Mouse (Mus musculus): Measurements from ENCODE around the gene Chst15. TPM values are rescaled to one million over a fixed set of nuclear protein-coding genes. Genes with fewer than 3 reads are reported as not detected.

Gene Chst15
- polyA plus RNA-seq, 1 experiment from 2014 or later = 8.2 TPM

DNA sequence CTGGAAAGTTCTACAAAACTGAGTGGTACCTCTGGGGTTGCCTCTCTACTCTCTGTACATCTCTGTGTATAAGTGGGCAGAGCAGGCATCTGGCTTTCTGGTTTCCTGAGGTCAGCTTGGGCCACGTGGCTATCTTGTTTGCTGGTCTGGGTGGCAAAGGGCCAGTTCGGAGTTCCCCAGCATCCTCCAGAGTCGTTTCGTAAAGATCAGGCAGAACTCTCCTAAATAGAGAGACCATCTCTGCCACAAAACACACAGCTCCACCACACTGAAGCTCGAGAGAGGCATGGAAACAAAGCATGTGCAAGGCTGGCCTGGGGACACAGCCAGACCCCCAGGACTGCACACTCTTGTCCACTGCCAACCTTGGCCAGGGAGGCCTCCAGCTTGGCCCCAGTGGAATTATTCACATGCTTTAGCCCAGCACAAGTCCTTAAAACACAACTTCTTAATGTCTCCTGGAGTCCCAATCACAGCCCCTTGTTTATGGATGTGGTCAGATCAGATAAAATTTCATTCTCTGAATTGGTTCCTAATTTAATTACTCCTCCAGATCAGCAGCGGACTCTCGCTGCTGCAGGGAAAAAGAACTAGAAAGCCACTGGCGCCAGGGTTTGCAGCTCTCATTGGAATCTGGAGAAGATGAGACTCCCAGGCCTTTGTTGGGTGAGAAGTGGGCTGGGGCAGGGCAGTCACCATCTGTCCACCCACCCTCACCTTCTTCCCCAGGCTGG, 14.4 kb downstream of the Chst15 start:
- DNase-seq (ENCODE audit: low spot score) = no peak

DNA sequence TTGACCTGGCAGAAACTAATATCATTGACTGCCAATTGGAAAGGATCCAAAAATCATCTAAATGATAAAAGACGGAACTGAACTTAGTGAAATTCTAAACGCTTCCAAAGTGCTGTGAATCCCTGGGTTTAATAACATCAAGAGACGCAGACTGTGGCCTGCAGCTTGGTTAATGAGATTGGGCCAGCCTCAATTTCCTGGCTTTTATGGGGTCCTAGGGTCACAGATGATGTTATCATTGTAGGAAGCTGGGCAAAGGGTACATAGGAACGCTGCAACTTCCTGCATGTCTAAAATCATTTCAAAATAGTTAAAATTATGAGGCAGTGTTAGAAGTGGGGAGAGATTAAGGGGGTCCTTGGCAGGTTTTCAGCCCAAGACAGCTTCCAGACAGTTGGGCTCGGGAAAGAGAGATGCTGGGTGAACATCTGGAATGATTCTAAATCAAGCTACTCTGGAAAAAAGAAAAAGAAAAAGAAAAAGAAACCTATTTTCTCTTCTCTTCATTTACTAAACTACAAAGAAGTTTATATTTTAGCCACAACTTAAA, 17.3 kb downstream of the Chst15 start:
- DNase-seq (ENCODE audit: low spot score) = no peak

DNA sequence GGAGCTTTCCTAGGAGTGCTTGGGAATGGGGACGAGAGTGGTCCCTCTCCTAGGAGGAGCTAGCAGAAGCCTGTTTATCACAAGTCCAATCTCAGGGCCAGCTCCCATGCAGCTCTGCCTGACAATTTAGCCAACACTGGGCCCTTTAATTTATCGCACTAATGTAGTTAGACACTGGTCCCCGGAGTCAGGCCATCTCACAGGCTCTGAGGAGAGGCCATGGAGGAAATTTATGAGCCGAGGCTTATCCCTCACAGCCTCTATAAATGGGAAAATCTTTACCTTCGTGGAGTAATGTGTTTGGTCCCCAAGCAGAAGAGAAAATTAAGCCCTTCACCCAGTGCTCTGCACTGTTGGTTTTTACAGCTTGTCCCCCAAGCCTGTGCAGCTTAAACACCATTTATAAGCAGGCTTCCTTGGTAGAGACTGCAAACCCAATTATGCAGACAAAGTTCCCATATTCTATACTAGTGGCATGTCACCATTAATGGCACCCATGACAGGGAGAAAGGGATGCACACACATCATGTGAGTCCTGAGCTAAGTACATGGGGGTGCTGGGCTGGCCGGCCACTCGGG, 18.5 kb downstream of the Chst15 start:
- no peak for DNase-seq (ENCODE audit: low spot score)

DNA sequence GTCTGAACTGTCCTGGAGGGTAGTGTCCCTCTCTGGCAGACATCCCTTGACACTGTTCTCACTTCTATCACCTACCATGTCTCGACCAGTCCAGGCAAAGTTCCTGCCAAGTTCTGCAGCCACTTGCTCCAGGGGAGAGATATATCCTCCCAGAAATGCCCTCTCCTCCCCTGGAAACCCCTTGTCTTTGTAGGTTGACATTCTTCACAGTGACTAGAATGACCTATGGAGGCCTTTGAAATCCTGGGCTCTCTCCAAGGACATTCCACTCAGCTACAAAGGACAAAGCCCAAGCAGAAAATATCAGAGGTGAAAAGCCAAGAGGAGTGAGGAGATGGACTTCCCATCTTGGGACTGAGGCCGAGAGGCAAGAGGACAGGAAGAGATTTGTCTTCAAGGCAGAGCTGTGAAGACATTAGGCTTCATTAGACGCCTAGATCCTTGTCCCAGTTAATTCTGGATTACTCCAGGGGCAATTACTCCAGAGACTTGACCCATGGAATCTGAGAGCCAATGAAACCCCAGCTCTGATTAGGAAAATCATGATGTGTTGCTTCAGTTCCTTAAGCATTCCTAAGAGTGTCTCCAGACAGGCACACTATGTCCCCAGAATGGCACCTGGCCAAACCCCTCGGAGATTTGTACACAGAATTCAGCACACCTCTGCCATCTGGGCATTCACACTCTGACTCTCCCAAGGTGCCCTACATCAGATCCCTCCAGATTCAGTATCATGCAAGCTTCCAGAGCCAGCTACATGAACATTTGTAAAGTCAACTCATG, 20.2 kb downstream of the Chst15 start:
- no peak for DNase-seq (ENCODE audit: low spot score)

DNA sequence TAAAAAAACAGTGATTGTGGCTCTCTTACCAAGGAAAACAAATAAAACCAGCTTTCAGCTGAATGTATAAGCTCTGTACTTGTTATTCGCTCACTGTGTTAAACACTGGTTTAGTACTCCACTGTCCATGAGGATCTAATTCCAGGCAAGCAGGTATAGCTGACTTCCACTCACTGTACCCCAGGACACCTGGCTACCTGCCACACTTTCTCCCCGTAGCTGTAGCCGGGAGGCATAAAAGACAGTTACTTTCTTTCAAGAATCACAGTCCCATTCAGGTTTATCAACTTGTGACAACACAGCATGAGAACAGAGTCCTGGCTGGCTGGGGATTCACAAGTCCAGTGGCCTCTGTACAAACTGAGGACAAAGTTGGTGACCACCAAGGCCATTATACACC, 20.9 kb downstream of the Chst15 start:
- no peak for DNase-seq (ENCODE audit: low spot score)

DNA sequence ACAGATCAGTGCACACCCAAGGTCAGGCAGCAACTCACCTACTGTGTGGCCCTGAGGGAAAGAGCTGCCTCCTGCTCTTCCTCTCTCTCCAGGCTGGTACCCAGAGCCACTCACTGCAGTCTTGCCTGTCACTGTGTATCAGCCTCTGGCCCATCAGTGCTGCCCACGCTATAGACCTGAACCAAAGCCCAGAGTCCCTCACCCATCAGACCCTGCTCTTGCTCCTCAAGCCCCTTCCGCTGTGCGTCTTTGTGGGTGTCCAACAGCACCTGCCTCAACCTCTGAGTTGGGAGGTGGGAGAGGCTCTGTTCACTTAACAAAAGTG, 29.7 kb downstream of the Chst15 start:
- peak; percentile 9 for DNase-seq (ENCODE audit: low spot score)

DNA sequence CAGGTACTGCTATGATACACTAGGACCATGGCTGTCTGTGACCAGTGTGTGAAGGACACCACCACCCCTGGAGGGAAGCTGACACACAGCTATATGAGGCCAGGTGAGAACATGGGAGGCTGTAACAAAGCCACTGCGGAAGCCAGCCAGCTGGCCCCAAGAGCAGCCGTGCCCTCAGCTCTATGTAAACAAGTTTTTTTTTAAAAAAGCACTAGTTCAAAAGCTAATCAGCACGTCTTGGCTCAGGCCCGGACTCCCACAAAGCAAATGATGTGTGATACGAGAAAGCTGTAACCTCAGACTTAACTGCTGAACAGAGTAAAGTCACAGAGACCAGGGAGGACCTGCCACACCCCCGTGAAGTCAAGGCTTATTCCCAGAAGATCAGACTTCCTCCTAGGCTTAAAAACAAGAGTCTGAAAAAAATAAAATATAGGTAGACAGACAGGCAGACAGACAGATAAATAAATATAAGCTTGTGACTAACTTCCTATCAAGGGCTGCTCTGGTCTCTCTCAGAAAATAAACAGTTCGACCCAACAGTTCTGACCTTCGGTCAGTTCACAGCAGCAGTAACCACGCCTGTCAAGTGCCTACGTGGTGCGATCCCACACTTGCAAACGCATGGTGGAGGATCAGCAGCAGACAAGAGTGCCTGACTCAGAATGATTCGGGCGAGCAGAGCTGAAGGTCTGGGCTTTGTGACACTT, 30.2 kb downstream of the Chst15 start:
- peak; percentile 47 for DNase-seq (ENCODE audit: low spot score)

DNA sequence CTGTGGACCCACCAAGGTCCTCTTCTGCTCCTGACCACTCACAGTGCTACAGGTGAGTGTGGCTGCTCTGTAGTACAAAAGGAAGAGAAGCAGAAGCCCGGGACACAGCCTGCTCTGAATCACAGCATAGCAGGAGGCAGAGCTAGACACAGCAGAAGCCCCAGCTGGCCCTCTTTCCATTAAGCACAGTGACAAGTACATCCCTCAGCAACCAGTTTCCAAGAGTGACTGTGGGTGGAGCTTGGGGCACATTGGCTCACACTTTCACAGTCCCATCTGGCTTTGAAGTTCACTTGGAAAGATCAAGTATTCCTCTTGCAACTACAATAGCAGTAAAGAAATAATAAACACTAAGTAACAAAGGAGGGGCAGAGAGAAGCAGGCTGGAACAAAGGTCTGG, 32.2 kb downstream of the Chst15 start:
- no peak for DNase-seq (ENCODE audit: low spot score)

DNA sequence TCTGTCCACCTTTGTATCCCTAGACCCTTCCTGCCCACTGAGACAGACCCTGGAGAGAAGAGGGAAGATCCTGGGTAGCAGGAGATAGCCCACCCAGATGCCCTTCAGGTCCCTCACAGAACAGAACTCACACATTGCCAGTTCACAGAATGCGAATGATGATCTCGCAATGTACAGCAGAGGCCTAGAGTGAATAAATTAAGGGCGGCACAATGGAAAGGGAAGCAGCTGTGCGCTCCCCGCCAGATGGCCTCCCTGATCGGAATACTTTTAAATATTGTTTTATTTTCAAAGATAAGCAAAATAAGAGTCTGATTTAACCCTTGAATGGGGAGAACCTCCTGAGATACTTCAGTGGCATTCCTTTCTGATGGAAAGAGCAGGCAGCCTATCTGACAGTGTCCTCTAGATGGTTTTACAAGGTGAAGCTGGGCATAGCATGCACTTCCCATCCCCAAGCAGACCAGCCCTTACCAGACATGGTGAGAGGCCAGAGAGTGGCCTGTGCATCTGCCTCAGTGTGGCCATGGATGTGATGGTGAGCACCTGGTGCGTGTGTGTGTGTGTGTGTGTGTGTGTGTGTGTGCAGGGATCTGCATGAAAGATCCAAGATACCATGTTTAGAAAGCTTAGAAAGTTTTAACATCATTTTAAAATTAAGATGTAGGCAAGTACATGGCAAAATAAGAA, 32.8 kb downstream of the Chst15 start:
- no peak for DNase-seq (ENCODE audit: low spot score)

DNA sequence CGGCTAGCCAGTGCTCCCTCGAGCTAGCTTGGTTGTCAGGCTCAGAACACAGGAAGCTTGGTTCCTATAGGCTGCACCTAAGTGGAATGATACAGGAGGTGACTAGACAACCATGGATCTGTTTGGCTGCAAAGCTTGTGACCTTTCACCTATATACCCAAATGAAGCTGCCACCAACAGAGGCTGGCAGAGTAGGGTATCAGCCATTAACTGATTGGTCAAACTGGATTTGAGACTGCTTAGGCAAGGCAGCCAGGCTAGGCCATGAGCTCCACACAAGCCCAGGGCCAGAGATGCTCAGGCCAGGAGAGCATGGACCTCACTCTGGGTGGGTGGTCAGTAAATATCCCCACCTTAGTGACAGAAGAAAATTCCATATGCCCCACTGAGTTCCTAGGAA, 34.5 kb downstream of the Chst15 start:
- no peak for DNase-seq (ENCODE audit: low spot score)

DNA sequence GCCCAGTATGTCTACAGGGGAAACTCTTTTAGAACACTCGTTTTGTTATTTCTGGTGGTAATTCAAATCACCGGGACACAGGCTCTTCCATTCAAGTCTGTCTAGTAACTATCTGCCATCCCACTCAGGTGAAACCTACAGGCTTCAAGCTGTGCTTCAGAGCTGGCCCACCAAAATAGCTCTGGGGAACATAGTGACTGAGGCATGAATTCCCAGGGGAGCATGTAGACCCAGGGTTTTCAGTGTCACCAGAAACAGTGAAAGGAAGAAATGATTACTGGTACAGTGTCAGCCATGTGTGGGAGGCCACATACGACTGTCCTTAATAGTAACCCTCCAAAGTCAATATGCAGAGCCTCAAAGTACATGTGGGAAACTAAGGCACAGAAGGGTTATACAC, 34.9 kb downstream of the Chst15 start:
- DNase-seq (ENCODE audit: low spot score) = no peak

DNA sequence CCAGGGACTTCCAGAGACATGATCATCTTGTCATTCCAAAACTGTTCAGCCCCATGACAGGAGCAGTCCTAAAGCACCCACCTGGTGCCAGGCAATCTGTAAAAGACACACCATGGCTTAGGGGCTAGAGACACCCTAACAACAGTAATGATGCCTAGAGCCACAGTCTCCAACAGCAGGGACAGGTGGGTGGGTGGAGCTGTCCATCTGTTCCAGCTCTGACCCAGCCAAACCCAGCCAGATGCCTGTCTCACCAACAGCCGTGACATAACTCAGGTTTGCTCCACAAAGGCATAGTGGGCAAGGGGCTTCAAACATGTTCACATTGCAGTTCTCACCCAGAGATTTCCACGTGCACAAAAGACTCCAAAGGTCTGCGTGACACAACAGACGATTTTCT, 35.3 kb downstream of the Chst15 start:
- no peak for DNase-seq (ENCODE audit: low spot score)

DNA sequence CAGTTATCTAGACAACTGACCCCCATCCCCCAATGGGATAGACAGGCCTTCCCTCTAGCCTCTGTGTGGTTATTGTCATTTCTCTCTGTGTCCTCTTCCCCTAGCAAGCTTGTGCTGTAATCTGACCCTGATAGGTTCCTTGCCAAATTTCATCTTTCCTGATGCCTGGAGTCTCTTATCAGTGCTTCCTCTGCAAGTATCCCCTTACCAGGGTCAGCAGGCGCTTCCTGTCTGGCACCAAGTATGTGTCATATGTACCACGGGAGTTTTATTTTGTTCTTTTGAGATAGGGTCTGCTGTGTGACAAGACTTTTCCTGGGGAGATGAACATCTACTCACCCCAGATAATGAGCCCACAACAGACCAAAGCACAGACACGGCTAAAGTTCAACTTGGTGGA, 38.4 kb downstream of the Chst15 start:
- no peak for DNase-seq (ENCODE audit: low spot score)

DNA sequence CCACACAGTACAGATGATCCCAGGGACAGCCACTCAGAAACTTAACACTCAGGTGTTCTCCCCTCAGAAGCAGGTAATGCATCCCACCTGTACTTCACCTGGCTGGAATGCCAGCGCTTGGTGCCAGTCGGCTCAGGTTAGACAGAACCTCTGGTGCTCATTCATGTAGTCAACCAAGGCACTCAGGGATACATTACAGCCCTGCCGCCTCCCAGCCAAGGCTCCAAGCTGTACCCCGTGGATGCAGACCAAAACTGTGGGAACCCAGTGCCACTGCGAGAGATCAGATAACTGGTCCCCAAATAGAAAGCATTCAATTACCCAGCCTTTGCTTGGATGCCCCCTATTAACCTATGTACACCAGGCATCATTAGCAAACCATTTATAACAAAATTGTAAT, 40.7 kb downstream of the Chst15 start:
- no peak for DNase-seq (ENCODE audit: low spot score)

DNA sequence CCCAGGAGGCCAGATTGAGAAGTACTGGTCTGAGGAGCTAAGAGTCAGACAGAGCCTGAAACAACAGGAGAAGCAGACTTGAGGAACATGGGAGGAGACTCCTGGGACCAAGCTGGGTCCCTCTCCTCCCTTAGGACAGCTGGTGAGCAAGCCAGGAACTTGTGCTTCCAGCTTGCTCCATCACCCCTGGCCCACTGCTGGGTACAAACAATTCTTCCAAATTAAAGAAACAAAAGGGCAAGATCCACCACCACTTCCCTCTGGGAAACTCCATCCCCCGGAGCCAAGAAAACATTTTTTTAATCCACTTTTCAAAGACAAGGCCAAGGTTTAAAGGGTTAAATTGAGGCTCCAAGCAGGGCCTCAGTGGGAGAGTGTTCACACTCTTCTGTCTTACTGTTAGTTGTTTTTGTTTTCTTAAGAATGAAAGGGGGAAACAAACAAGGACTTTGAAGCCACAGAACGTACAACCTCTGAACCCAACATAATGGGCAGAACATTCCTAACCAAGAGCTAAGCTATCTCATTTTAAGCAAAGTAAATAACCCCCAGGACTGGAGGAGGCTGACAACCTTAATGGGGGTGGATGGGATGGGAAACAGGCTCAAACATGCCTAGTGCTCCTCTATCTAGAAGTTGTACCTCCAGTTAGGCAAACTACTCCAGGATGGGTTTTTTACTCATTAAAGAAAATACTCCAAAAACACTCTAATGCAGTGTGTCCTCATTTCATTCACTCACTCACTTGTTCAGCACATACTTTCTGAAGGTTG, 43.1 kb downstream of the Chst15 start:
- DNase-seq (ENCODE audit: low spot score) = no peak

DNA sequence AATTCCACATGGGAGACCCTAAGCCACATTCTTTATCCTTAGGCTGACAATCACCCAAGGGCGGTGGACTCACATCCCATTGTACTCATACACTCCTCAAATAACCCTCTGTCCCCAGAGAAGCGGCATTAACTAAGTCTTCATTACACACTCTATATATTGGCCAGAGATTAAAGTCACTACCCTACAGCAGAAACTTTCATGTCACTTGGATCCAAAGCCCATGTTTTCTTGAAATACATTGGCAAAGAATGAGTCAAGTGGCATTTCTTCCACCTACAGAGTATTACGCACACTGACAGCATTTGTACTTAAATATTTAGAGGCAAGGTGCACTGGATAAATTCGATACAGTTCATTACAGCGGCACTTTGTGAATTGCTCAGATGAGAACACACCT, 44.0 kb downstream of the Chst15 start:
- DNase-seq (ENCODE audit: low spot score) = no peak

DNA sequence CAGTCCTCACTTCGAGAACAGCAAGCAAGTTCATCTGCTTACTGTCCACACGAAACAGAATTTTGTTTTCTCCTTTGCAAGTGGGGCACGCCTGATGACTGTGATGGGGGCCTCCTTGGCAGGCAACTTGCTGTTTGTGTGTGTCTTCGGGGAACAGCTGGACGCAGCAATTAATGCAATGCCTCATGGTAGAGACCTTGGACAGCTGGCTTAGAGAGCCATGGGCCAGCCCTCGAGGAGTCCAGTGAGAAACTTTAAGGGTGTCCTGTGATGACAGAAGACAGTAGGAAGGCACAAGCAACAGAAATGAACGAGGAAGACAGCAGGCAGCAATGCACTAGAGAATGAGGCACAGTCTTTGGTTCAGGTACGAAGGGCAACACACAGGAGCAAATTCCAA, 46.7 kb downstream of the Chst15 start:
- DNase-seq (ENCODE audit: low spot score) = no peak

DNA sequence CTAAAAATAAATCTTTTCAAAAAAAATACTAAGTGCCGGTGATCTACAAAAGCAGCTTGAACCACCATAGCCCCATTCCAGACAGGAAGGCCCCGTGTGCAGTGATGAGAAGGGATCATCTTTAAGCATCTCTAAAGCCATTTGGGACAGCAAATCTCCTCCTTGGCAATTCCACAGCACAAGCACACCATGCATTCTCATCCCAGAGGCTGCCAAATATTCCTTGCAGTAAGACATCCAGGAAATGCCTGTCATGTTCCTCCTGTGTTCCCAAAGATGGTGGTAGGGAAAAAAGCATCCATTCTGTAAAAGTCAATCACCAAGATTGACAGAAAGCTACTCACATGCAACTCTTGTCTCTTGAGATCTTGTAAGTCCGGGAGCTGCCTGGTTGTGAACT, 47.4 kb downstream of the Chst15 start:
- DNase-seq (ENCODE audit: low spot score) = no peak

DNA sequence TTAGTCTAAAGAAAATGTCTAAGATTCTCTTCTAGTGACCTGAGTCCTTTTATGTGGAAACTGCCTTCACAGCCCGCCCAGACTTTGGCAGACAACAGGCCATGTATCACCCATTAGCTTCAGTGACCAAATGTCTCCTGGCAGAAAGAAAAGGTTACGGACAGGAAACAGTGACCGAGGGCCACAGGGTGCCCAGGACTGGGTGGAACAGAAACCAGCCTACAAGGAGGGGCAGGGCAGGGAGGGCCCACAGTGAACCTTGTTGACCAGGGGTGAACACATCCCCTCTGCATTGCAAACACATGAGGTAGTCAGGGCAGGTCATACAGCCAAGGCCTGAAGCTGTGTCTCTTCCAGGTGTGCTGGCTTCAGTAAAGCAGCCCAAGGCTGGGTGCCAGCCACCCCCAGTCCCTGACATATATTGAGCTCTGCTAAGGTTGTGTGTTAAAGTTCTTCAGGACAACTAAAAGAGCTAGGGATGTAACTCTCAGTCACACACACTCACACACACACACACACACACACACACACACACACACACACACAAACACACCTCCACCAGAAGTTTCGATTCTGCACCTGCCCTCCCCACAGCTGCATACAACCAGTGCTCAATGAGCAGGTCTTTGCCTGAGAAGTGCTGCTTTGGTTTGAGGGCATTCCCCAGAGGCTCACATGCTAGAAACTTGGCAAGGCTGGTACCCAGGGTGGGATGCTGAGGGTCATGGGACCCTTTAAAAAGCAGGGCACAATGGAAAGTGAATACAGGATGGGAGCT, 49.1 kb downstream of the Chst15 start:
- no peak for DNase-seq (ENCODE audit: low spot score)

DNA sequence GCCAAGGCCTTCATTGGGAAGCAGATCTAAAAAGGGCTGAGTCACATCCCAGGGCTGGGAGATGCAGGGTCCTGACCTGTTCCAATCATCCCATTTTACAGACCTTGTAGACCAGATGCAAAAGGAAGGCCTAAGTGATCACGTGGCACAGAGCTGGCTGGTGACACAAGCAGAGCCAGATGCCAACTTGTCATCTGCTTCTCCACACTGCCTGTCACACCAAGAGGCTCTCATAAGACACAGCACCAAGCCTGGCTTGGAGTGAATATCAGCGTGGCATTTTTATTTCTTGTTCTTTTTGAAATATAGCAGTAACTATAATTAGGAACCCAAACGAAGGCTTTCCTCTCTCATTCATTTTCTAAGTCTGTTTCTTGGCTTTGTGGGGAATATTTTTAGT, 52.3 kb downstream of the Chst15 start:
- DNase-seq (ENCODE audit: low spot score) = no peak
